Mouse (Mus musculus): ENCODE data around the gene Mllt6. TPM values are rescaled to one million over a fixed set of nuclear protein-coding genes. Genes with fewer than 3 reads are reported as not detected.

Mllt6 gene
- total RNA-seq, 2 experiments from 2014 or later = 44.1 to 51.0 TPM

- no peak for DNase-seq (ENCODE audit: low spot score)
Observed at GRCm38 (mm10) chr11:97666794-97667193, 3.6 kb downstream of the Mllt6 start.

GRCm38 (mm10) chr11:97668160-97668559 is 4.9 kb downstream of the Mllt6 start:
- peak; percentile 71 for DNase-seq (ENCODE audit: low spot score)

GRCm38 (mm10) chr11:97669268-97669667 is 6.1 kb downstream of the Mllt6 start:
- DNase-seq (ENCODE audit: low spot score) = no peak

DNA sequence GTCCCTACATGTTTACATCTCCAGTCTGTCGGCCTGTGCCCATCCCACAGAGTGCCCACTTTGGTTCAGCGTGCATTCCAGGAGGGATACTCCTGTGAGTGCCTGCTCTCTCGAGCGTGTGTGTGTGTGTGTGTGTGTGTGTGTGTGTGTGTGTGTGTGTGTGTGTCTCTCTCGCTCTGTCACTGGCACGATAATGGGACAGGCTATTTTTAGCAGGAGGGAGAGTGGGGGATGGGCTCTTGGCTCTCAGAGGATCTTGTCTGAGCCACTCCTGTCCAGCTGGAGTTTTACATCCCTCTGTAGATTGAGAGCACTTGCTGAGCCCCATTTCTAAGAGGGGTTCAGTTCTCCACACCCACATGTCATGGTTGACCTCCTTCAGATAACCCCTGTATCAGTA is 6.6 kb downstream of the Mllt6 start:
- peak; percentile 73 for DNase-seq (ENCODE audit: low spot score)

DNA sequence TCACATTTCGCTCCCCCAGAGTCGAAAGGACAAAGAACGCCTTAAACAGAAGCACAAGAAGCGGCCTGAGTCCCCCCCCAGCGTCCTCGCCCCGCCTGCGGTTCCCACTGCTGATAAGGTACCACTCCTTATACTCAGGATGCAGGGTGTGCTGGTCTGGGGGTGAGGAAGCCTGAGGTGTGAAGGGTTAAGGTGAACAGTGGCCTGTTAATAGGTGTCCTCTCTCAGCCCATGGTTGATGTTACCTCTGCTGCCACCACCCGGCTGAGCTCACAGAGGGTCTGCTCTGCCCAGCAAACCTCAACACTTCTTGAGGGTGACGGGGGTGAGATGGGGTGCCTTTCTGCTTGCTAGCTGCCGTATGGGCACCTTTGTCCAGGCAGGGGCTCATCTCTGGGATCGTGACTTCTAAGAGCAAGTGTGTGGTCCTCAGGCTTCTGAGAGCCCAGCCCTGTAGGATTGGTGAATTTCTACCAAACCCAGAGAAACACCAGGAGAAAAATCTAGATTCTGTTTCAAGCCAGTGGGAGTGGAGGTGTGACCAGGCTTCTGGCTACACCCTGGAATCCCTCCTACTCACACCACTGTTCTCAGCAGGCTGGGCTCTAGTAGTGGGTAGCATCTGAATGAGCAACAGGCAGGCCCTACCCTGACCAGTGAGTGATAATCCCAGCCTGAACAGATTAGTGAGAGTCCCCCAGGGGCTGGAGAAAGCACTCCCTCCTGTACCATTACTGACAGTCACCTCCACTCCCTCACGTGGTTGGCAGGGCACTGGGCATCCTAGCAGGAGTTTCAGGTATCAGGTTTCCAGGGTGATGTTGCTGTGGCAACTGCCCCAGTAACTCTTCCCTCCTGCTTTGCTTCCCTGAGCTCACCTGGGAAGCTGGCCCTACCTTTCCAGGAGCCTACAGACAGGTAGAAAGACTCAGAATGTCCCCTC is 7.3 kb downstream of the Mllt6 start:
- no peak for DNase-seq (ENCODE audit: low spot score)

DNA sequence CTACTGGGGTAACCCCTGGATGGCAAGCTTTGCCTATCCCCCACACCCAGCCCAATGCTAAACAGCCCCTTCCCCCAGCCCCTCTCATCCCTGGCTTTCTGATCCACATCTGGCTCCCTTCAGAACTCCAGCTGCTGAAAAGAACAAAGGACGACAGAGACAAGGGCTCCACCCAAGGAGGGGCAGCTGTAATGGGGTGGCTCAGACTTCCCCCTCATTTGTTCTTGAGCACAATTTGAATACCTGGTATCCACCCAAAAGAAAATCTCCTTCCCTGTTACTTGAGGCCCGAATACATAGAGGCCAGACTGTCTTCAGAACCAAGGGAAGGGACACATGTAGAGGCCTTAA is 7.9 kb downstream of the Mllt6 start:
- DNase-seq (ENCODE audit: low spot score) = no peak

DNA sequence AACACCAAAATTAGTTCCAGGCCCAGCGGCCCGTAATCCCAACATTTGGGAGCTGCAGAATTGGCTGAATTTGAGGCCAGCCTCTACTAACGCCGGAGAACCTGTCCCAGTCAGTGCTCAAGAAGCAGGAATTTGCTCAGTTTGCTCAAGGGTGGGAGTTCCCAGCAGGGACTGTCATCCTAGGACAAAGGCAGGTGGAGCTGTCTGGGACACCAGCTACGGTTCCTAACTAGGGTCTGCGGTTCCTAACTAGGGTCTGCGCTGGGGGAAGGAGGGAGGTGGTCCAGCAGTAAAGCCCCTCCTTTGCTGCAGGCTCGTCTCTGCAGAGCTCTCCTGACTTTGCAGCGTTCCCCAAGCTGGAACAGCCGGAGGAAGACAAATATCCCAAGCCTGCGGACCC is 9.9 kb downstream of the Mllt6 start:
- no peak for DNase-seq (ENCODE audit: low spot score)

DNA sequence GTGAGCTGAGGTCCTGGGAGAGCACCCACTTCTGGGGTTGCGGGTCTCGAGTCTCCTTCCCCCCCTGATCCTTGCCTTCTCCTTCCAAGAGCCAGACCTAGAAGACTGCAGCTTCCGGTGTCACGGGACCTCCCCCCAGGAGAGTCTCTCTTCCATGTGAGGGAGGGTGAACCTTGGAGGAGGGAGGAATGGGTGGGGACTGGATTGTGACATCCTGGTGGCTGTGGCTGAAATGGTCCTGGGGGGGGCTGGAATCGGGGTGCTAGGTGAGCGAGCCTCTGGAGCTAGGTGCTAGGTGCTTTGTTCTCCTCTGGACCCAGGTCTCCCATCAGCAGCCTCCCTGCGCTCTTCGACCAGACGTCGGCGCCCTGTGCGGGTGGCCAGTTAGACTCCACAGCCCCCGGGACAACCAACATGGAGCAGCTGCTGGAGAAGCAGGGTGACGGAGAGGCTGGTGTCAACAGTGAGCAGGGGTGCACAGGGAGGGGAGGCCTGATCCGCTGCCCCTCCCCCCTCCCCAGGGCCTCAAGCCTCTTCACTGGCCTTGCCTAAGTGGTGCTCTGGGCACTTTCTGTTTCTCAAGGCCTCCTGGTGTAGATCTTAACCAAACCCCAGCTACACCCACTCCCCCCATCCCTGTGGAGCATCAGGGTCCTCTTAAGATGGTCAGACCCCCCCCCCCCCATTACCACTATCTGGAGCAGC is 13.0 kb downstream of the Mllt6 start:
- DNase-seq (ENCODE audit: low spot score) = no peak

GRCm38 (mm10) chr11:97677381-97677780 is 14.2 kb downstream of the Mllt6 start:
- no peak for DNase-seq (ENCODE audit: low spot score)

- DNase-seq (ENCODE audit: low spot score) = no peak
Observed at GRCm38 (mm10) chr11:97677842-97678241, 14.6 kb downstream of the Mllt6 start.

DNA sequence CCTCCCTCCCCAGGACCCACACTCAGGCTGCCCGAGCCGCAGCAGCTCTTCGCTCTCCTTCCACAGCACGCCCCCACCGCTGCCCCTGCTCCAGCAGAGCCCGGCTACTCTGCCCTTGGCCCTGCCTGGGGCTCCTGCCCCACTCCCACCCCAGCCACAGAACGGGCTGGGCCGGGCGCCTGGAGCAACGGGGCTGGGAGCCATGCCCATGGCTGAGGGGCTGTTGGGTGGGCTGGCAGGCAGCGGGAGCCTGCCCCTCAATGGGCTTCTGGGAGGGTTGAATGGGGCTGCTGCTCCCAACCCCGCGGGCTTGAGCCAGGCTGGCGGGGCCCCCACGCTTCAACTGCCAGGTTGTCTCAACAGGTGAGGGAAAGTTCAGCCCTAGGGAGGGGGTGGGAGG is 15.1 kb downstream of the Mllt6 start:
- no peak for DNase-seq (ENCODE audit: low spot score)

DNA sequence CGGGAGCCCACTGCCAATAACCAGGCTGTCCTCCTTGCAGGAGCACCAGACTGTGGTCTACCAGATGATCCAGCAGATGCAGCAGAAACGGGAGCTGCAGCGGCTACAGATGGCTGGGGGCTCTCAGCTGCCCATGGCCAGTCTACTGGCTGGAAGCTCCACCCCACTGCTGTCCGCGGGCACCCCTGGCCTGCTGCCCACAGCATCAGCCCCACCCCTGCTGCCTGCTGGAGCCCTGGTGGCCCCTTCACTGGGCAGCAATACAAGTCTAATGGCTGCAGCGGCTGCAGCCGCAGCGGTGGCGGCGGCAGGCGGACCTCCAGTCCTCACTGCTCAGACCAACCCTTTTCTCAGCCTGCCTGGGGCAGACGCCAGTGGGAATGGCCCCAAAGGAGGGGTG is 17.2 kb downstream of the Mllt6 start:
- no peak for DNase-seq (ENCODE audit: low spot score)

DNA sequence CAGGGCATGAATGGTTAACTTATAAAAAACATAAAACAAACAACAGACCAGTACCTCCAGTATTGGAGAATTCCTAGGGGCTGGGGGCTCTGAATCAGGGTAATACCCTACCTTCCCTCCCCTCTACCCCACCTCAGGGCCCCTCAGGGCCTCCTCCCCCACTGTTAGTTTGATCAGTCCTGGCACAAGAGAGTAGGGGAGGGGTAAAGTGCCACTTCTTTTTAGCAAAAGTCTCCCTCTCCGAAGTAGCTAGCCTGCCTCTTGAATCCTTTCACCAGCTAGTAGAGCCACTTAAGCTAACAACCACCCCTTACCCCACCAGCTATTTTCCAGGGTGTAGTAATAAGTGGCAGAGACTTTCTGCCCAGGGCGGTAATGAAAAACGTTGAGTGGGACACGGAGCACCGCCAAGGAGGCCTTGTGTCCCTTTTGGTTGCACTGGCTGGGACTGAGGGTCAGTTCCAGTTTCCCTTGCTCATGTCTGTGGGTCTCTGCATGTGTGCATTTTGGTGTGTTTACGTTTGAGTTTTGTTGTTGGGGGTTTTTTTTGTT is 19.4 kb downstream of the Mllt6 start:
- no peak for DNase-seq (ENCODE audit: low spot score)

- DNase-seq (ENCODE audit: low spot score) = no peak
Observed at GRCm38 (mm10) chr11:97684063-97684680, 21.0 kb downstream of the Mllt6 start.

- no peak for DNase-seq (ENCODE audit: low spot score)
Observed at GRCm38 (mm10) chr11:97684766-97685165, 21.6 kb downstream of the Mllt6 start.

DNA sequence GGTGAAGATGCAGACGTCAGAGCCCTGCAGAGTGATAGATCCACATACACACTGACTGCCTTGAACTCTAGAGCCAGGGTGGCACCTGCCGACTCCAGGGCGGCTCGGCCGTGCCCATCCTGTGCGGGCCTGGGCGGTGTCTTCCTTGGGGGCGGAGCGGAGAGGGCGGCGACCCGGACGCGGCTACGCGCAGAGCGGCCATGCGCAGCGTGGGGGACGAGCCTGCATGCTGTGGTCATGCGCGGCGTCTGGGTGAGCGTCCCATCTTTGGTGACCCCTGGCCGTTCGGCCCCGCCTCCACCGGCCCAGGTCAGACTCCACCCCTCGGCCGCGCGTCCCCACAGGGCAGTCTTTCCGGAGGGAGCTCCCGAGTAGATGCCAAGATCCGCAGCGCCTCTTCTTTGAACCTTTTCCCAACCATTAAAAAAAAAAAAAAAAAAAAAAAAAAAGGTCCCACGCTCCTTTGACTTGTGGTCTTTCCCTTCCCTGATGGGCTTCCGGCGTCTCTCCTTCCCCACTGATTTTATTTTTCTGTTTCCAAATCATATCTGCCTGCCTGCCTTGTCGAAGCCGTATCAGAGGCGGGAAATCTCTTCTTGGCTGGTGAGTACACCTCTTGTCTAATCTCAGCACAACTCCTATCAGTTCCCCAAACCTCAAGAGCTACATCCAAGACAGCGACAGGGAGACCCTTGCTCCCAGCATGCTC is 22.6 kb downstream of the Mllt6 start, which contains the start of gene Cisd3:
Cisd3 (plus strand) TSS at position 214 of the 709 bp plus-strand sequence.
- peak; percentile 96 for DNase-seq (ENCODE audit: low spot score)

GRCm38 (mm10) chr11:97686322-97686908 is 23.2 kb downstream of the Mllt6 start:
- no peak for DNase-seq (ENCODE audit: low spot score)

- DNase-seq (ENCODE audit: low spot score) = no peak
Observed at GRCm38 (mm10) chr11:97687061-97687460, 23.8 kb downstream of the Mllt6 start.

GRCm38 (mm10) chr11:97689861-97690260 is 26.6 kb downstream of the Mllt6 start:
- DNase-seq (ENCODE audit: low spot score) = peak; percentile 64

DNA sequence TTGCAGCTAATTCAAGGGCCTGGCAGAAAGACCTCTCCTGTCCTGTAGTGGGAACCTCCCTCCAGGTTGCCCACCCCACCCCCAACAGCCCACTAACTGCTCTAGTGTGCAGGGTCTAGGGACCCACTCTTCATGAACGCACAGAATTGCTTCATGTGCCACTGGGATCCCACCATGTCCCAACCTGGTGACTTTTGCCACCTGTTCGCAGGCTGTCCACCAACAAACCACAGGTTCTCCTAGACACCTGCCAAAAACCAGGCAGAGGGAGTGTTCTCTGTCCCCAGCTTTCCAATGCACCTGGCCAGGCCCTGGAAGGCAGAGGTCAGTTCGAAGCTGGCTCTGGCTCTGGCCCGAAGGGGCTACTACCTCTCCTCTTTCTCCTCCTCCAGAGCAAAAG is 31.2 kb downstream of the Mllt6 start:
- no peak for DNase-seq (ENCODE audit: low spot score)

All from gastrocnemius, adult 18-20 months (tissue).